Mouse (Mus musculus): ENCODE data around the gene Gm10160. TPM values are rescaled to one million over a fixed set of nuclear protein-coding genes. Genes with fewer than 3 reads are reported as not detected.

The Gm10160 gene
- polyA plus RNA-seq, 1 experiment from 2014 or later, result not detected

DNA sequence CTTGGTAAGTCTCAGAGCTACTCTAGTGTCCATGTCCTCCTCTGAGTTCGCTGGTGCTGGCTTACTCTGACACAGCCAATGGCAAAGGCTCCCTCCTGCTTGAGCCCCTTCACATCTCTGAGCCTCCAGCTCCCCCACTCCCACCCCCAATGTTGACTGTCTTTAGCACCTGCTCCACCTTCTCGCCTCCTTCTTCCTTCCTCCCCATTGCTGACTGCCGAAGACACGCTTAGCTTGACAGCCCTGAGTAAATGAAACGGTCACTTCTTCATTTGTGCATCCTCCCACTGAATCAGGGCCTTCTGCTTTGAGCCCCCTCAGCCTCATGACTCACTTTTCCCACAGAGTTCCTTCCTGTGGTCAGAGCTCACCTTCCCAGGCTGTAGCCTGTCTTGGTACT is 5.4 kb upstream of the Gm10160 start:
- ATAC-seq, result no peak
- Histone ChIP-seq H3K27ac (ENCODE audit: low read length) (0 out of 2 replicates have a peak overlapping the region, but pooled peaks have one; percentile 7), H3K4me3 (ENCODE audit: low read depth, low read length) (no peak overlapping the region), H3K4me2 (replicated peaks; ENCODE audit: low read depth, low read length) (peak overlapping the region; percentile 34; the same call in 1 of the 2 replicates), H3K36me3 (ENCODE audit: insufficient read depth, low read length) (no peaks in the 10 kb centered on the region), H3K9ac (replicated peaks; ENCODE audit: low read depth) (no peak overlapping the region), H3K27me3 (replicated peaks; ENCODE audit: insufficient read depth, low read length) (0 out of 2 replicates have a peak, but pooled peaks cover 6% of the 10 kb centered on the region), H3K9me3 (ENCODE audit: low read length) (no peaks in the 10 kb centered on the region), H3K4me1 (ENCODE audit: insufficient read depth, low read depth, low read length) (no peaks in the 10 kb centered on the region)
- 44% methylated on average over 5 of the region's 5 CpGs for WGBS
- TF ChIP-seq CTCF (IDR thresholded peaks at IDR 0.05) (no peak), EP300 (IDR thresholded peaks at IDR 0.05) (no peak)
- no peak for DNase-seq (ENCODE audit: low spot score)

DNA sequence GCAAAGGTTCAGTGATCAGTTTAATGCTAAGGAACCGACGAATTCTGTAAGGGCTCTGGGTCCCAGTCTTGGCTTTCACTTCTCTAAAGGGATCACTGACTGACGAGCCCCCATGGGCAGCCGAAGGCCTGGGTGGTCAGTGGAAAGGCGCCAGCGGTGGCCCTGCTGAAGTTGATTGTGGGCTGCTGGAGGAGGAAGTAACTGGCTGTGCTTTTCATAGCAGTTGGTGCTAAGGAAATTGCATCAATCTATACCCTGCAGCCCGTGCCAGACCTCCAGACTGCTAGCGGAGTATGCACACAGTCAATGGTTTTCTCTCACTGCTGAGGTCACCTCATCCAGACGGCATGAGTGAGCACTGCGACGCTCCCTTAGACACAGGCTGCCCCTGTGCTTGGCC is 4.5 kb upstream of the Gm10160 start:
- Histone ChIP-seq H3K27me3 (replicated peaks; ENCODE audit: insufficient read depth, low read length) (0 out of 2 replicates have a peak, but pooled peaks cover 6% of the 10 kb centered on the region), H3K4me2 (replicated peaks; ENCODE audit: low read depth, low read length) (peak overlapping the region; percentile 89), H3K36me3 (ENCODE audit: insufficient read depth, low read length) (no peaks in the 10 kb centered on the region), H3K4me3 (ENCODE audit: low read depth, low read length) (peak overlapping the region; percentile 56; the same call in 1 of the 2 replicates), H3K4me1 (ENCODE audit: insufficient read depth, low read depth, low read length) (no peaks in the 10 kb centered on the region), H3K9me3 (ENCODE audit: low read length) (no peaks in the 10 kb centered on the region), H3K27ac (ENCODE audit: low read length) (0 out of 2 replicates have a peak overlapping the region, but pooled peaks have one; percentile 27), H3K9ac (replicated peaks; ENCODE audit: low read depth) (no peak overlapping the region)
- TF ChIP-seq CTCF (IDR thresholded peaks at IDR 0.05), result no peak
- TF ChIP-seq EP300 (IDR thresholded peaks at IDR 0.05), result no peak
- DNase-seq (ENCODE audit: low spot score), result peak; percentile 55
- WGBS, result 30% methylated on average over 11 of the region's 11 CpGs
- peak; percentile 55 for ATAC-seq

DNA sequence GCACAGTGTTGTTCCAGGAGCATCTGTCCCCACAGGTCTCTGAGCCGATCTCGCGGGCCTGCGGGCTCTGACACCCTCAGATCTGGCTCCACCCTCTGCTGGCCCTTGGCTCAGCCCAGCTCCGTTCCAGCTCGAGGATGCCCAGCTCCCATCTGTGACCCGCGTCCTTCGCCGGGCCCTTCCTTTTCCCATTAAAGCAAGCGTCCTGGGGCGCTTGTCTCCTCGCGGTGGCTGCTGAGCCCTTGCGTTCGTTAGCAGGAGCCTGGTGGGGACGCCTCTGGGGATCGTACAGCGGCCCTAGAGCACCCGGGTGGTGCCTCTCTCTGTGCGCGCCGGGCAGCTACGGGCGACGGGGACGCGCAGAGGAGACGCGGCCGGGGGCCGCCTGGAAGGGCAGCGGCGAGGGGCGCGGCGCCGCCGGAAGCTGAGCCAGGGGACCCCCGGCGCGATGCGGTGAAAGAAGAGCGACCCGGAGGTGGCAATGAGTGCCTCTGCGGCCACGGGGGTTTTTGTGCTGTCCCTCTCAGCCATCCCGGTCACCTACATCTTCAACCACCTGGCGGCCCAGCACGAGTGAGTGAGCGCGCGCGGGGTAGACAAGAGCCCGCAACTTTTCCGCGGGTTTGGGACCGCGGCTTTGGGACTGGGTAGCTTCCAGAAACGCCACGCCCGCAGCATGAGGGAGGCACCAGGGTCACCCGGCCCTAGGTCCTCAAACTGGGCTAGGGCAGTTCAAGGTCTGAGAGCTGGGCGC is 3.6 kb upstream of the Gm10160 start, which contains the start of gene Tm6sf1:
Gene Tm6sf1 (plus strand): TSS at position 34 of the 754 bp plus-strand sequence.
- no peak for TF ChIP-seq CTCF (IDR thresholded peaks at IDR 0.05)
- no peak for TF ChIP-seq EP300 (IDR thresholded peaks at IDR 0.05)
- ATAC-seq (peak; percentile 37), DNase-seq (ENCODE audit: low spot score) (peak; percentile 44)
- H3K27me3 ChIP-seq (replicated peaks; ENCODE audit: insufficient read depth, low read length), result 0 out of 2 replicates have a peak, but pooled peaks cover 6% of the 10 kb centered on the region
- no peaks in the 10 kb centered on the region for H3K36me3 ChIP-seq (ENCODE audit: insufficient read depth, low read length)
- peak within 1 kb of the TSS; percentile 89 for H3K4me2 ChIP-seq (replicated peaks; ENCODE audit: low read depth, low read length)
- no peaks in the 10 kb centered on the region for H3K9me3 ChIP-seq (ENCODE audit: low read length)
- peak within 1 kb of the TSS; percentile 29; the same call in 1 of the 2 replicates for H3K9ac ChIP-seq (replicated peaks; ENCODE audit: low read depth)
- peak within 1 kb of the TSS; percentile 56 for H3K4me3 ChIP-seq (ENCODE audit: low read depth, low read length)
- peak within 1 kb of the TSS; percentile 54; the same call in 1 of the 2 replicates for H3K27ac ChIP-seq (ENCODE audit: low read length)
- H3K4me1 ChIP-seq (ENCODE audit: insufficient read depth, low read depth, low read length), result no peaks in the 10 kb centered on the region
- whole genome bisulfite sequencing, result under 1% methylated on average over 61 of the region's 64 CpGs

DNA sequence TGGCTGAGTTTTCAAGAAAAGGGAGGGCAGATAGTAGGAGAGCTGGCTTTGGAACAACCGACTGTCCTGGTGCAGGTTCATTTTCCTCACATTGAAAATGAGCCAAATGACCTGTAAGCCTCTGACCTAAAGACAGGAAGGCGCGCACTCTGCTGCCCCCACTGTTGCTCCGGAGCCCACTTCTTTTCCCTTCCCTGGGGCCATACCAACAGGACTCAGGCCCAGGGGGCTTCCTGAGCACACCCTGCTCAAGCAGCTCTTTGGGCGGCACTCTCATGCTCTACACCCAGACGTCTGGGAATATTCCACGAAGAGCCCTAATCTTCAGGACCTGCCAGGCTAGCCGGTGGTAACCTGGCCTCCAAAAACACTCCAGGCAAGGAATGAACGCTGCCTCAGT is 2.6 kb upstream of the Gm10160 start:
- no peak for DNase-seq (ENCODE audit: low spot score)
- no peak for ATAC-seq
- Histone ChIP-seq H3K9ac (replicated peaks; ENCODE audit: low read depth) (no peak overlapping the region), H3K27me3 (replicated peaks; ENCODE audit: insufficient read depth, low read length) (0 out of 2 replicates have a peak, but pooled peaks cover 6% of the 10 kb centered on the region), H3K27ac (ENCODE audit: low read length) (no peak overlapping the region), H3K4me3 (ENCODE audit: low read depth, low read length) (no peak overlapping the region), H3K4me1 (ENCODE audit: insufficient read depth, low read depth, low read length) (no peaks in the 10 kb centered on the region), H3K4me2 (replicated peaks; ENCODE audit: low read depth, low read length) (peak overlapping the region; percentile 89; the same call in 1 of the 2 replicates), H3K9me3 (ENCODE audit: low read length) (no peaks in the 10 kb centered on the region), H3K36me3 (ENCODE audit: insufficient read depth, low read length) (no peaks in the 10 kb centered on the region)
- TF ChIP-seq EP300 (IDR thresholded peaks at IDR 0.05), result no peak
- TF ChIP-seq CTCF (IDR thresholded peaks at IDR 0.05), result peak; percentile 14
- 14% methylated on average over 9 of the region's 9 CpGs for WGBS

DNA sequence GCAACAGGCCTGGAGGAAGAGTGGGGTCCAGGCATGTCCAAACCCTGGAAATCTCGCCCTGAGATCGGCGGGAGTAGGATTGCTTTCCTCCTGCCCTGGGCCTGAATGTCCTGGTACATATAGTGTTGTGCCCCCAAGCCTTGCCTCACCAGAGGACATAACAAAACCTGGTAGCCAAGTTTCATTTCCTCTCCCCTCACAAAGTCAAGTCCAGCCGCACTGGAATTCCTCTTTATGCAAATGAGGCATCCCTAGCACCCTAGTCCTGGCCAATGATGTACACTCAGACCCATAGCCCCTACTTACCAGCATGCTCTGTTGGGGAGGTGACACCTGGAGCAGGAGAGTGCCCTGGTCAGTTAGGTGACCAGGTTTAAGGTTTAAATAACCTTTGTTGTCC is 627 bp upstream of the Gm10160 start:
- no peak overlapping the region for H3K27ac ChIP-seq (ENCODE audit: low read length)
- H3K36me3 ChIP-seq (ENCODE audit: insufficient read depth, low read length), result no peaks in the 10 kb centered on the region
- H3K4me2 ChIP-seq (replicated peaks; ENCODE audit: low read depth, low read length), result no peak overlapping the region
- TF ChIP-seq EP300 (IDR thresholded peaks at IDR 0.05) (no peak), CTCF (IDR thresholded peaks at IDR 0.05) (no peak)
- H3K9ac ChIP-seq (replicated peaks; ENCODE audit: low read depth), result no peak overlapping the region
- no peak for DNase-seq (ENCODE audit: low spot score)
- 0 out of 2 replicates have a peak, but pooled peaks cover 6% of the 10 kb centered on the region for H3K27me3 ChIP-seq (replicated peaks; ENCODE audit: insufficient read depth, low read length)
- no peaks in the 10 kb centered on the region for H3K9me3 ChIP-seq (ENCODE audit: low read length)
- no peak for ATAC-seq
- H3K4me1 ChIP-seq (ENCODE audit: insufficient read depth, low read depth, low read length), result no peaks in the 10 kb centered on the region
- 68% methylated on average over 4 of the region's 4 CpGs for WGBS
- no peak overlapping the region for H3K4me3 ChIP-seq (ENCODE audit: low read depth, low read length)

DNA sequence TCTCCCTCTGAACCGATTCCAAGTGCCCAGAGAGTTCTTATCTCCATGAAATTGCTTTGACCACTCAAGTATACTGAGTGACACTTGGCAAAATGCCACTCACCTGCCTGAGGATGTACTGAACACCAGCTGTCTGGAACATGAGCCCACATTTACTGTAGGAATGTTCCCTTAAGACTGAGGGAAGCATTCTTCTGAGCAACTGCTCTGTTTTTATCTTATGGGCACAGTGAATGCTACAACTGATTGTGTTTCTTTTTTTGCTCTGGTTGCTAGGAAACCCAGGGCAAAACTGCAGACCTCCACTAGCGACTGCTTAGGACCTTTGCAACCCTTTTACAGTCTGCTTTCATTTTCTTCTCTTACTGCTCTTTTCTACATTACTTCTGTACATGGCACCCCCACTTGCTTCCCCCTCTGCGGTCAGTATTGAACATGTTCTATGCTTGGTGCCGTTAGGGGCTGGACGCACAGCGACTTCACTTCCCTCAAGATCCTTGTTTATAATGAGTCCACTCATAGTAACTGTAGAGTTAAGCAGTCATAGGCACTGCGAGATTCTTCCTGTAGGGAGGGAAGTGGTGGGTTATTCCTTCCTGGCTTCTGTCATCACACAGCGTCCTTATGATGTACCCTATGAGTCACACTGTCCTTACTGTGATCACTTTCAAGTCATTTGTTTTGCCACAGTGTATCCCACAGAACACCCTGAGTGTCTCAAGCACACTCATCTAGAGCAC is 856 bp downstream of the Gm10160 start:
- DNase-seq (ENCODE audit: low spot score) (peak; percentile 76), ATAC-seq (peak; percentile 87)
- WGBS, result 28% methylated on average over 8 of the region's 8 CpGs
- H3K27ac ChIP-seq (ENCODE audit: low read length), result no peak overlapping the region; the same call in 1 of the 2 replicates
- H3K9me3 ChIP-seq (ENCODE audit: low read length), result no peaks in the 10 kb centered on the region
- TF ChIP-seq EP300 (IDR thresholded peaks at IDR 0.05) (peak; percentile 52; the same call in 1 of the 2 replicates), CTCF (IDR thresholded peaks at IDR 0.05) (0 out of 2 replicates have a peak, but pooled peaks have one; percentile 5)
- H3K36me3 ChIP-seq (ENCODE audit: insufficient read depth, low read length), result no peaks in the 10 kb centered on the region
- H3K4me1 ChIP-seq (ENCODE audit: insufficient read depth, low read depth, low read length), result no peaks in the 10 kb centered on the region
- H3K4me2 ChIP-seq (replicated peaks; ENCODE audit: low read depth, low read length), result peak overlapping the region; percentile 30; the same call in 1 of the 2 replicates
- H3K4me3 ChIP-seq (ENCODE audit: low read depth, low read length), result no peak overlapping the region
- H3K27me3 ChIP-seq (replicated peaks; ENCODE audit: insufficient read depth, low read length), result 0 out of 2 replicates have a peak, but pooled peaks cover 4% of the 10 kb centered on the region
- no peak overlapping the region for H3K9ac ChIP-seq (replicated peaks; ENCODE audit: low read depth)

Measured in lung, postnatal 0 days (tissue).